Mouse (Mus musculus): ENCODE measurements around the gene Tnfaip8l3.
"Not testable (repeated sequence)": the region's sequence is repeated elsewhere in the genome, so short reads cannot be mapped to it uniquely, and the experiment has no call there.

The Tnfaip8l3 gene

DNA sequence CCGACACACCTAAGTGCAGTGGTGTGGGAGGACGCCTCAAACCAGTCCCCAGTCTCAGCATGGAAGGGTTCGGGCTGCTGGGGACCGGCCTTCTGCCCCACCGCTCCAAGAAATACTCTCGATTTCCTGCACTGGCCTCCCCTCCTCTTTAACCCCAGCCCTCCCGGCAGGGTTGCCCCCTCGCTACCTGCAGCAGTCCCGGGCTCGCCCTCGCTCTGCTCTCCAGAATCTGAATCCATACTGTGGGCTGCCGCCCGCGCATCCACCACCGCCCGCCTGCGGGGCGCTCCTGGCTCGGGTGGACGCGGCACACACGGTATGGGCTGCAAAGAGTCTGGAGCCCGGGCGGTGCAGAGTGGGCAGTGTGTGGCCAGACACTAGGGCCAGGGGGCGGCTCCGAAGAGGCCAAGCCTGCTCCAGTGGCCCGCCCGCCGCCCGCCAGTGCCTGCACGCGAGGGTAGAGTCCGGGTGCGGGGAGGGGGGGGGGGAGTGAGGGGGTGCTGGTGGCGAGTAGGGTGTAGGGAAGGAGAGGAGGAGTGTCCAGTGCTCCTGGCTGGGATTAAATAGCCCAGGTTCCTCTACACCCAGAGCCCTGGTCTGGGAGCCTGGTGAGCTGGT lies at the start of gene Tnfaip8l3:
Gene Tnfaip8l3, minus strand, starts transcription at position 357 of the 618 bp plus-strand sequence.
- DNase-seq (ENCODE audit: low spot score in 2 of 2): no peak

DNA sequence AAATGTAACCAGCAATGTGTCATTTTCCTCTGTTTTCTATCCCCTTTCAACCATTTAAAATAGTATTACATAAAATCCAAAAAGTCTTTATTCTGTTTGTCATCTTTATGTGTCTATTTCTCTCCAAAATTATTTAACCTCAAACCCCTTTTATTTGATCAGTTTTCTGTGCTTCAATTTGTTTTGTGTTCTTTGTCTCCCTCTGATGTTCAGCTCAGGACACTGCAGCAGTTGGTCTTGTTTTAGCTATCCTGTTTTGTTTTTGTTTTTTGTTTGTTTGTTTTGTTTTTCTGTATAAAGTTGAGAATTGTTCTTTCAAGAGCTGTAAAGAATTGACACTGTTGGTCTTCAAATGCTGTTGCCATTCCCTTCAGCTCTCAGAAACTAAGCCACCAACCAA lies 44.5 kb upstream of the Tnfaip8l3 start:
- no peak for DNase-seq (ENCODE audit: low spot score in 2 of 2)

DNA sequence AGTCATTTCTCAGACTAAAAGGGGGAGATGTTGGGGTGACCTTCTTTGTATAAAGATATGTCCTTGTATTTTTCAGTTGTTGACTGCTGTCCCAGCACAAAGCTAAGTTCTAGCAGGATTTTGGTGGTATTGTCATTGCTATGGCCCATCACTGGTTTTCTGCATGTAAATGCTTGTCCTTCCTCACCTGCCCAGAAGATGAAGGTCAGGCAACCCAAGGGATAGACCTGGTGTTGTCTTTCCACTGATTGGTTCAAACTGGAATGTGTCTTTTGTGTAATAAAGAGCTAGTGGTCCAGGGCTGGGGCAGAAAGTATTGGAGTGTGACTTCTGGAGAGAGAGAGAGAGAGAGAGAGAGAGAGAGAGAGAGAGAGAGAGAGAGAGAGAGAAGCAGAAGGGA lies 30.4 kb upstream of the Tnfaip8l3 start:
- no peak for DNase-seq (ENCODE audit: low spot score in 2 of 2)

DNA sequence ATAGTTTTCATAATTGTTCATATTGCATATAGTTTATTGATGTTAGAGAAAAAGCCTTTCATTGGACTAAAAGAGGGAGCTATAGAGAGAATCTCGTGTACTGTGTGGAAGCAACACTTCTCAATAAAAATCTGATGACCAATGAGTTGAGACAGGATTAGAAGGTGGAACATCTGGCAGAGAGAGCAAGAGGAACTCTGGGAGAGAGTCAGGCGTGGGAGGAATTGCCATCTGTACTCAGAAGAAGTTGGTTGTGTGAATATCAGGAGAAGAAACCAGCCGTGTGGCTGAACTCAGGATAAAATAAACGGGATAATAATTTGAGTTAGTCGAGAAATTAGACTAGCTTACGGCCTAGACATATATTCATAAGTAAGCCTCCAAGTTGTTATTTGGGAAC lies 28.9 kb upstream of the Tnfaip8l3 start:
- DNase-seq (ENCODE audit: low spot score in 2 of 2): no peak

DNA sequence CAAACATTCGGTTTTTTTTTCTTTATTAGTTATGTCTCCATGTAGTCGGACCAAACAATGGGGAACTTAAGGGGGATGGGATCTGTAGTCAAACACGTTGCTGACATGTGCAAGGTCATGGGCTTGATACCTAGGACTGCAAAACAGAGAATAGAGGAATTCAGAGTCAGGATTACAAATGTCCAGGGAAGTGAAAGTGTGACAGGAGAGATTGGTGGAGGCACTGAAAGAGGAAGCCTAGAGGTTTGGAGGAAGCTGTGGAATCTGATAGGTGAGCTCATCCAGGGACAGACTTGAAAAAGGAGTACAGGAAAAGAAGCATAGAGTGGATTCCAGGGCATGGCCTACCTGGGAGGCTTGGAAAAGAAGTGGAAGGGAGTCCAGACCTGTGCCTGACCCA lies 16.1 kb upstream of the Tnfaip8l3 start:
- DNase-seq (ENCODE audit: low spot score in 2 of 2): no peak

DNA sequence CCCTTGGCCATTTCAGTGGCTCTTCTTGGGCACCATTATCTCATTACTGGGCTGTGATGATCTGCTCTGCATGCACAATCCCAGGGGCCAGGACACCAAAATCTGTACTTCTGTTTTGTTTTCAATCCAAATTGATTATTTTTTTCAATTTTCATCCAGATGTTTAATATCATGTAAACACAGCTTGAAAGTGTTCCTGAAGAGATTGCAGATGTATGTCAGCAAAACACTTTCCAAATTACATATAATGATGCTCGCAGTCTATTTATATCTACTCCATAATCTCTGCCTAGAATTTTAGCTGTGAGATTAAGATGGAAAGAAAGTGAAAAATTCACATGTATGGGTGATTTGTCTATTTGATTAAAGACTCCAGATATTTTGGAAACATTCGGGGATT lies 9.6 kb upstream of the Tnfaip8l3 start:
- DNase-seq (ENCODE audit: low spot score in 2 of 2): no peak

DNA sequence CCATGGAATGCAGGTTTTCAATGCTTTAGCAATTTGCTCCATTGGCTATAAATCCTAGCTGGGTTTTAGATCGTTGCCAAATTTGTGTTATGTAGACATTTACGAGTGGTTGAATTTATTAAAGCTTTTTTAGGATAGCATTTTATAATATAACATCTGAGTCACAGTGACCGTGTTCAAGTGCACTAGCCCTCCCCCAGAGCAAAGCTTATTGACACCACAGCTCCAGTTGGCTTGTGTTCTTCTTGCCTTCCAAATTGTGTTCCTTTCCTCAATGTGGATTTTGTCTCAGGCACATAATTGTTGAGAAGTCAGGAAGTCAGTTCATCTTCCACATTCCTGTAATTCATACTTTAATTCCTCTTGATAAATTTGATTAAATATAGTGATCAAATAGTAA lies 6.7 kb upstream of the Tnfaip8l3 start:
- no peak for DNase-seq (ENCODE audit: low spot score in 2 of 2)

DNA sequence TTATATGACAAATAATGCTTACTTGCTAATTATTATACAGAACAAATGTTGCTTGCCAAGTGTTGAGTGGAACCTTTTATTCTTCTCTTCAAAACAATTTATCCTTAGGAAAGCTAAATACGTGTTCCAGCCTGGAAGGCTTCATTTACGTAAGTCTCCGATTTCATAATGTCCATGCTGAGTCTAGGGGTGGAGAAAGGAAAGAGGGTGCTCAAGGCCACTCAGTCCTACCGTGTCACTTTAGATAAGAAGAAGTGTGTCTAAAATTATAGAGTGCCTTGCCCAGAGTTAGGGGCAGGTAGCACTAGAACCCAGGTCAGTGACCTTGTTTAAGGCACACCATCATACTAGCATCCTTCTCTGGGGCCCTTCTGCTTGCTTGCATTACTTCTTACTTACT lies 5.5 kb upstream of the Tnfaip8l3 start:
- DNase-seq (ENCODE audit: low spot score in 2 of 2): no peak

DNA sequence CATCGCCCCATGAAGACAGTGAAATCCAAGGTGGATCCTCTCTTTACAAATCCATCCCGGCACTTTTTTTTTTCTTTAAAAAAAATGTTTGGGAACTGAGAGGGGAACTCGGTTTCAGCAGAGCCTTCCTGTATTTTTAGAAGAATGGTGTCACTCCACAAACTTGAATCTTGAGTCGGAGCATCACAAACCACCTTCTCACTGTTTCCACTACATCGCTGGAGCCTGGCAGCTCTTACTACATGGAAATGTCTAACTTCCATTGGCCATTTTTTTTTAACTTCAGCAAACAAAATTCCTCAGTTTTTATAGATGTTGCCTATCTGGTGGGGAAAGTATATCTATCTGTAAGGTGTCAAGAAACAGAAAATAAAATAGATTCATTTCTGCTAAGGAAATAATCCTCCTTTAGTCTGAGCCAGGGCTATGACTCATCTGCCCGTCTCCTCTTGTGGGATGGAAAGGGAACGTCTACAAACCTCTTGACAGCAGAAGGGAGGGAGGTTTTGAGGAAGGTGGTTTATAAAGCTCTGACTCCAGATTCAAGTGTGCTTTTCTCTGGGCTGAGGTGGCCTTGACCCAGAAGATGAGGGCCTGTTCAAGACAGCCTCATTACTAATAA lies 3.4 kb upstream of the Tnfaip8l3 start:
- DNase-seq (ENCODE audit: low spot score in 2 of 2): no peak

DNA sequence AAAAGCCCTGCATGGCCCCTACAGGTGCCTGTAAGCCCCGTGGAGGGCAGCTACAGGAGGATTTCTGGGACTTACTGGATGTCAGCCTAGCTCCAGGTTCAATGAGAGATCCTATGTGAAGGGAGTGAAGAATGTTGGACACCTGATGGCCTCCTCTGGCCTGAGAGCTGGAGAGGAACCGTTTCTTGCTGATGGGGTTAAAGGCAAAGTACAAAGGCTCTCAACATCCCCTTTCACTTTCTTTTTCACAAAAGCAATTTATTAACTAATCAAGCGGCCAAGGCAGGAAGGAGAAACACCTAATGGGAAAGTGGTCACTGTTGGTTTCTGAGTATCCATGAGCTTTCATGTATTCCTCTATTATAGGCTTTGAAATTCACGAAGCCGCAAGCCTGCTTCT lies 1.0 kb upstream of the Tnfaip8l3 start:
- DNase-seq (ENCODE audit: low spot score in 2 of 2): no peak

DNA sequence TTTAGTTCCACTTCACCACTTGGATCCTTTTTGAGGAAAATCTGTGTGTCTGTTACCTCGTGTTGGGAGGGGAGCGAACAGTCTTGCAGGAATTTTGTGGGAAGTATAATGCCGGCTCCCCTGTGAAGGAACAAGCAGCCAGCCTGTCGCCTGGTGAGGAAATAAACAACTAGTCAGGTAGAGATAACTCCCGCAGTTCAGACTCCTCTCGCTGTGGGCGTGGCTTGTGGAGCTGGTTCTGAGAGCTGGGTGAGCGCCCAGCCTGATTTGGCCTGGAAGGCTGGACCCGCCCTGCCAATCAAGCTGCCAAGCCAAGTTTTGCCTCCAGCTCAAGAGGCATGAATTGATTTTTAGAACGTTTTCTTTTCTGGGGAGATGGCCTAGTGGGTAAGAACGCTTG lies 589 bp upstream of the Tnfaip8l3 start:
- no peak for DNase-seq (ENCODE audit: low spot score in 2 of 2)

DNA sequence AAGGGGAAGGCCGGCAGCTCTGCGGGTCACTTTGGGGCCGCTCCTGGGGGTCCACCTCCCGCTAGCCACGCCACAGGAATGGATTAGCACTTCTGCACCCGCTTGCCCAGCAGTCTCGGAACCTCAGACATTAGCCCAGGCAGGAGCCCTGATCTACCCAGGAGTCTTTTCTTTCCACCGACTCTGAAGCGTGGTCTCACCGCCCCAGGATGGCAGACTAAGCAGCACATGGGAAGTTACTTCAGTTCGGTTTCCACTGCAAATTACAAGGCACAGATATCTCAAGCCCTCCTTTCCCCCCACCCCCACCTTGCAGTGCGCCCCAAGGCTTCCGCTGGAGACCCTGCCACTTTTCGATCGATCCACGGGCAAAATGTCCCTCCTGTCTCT lies 551 bp downstream of the Tnfaip8l3 start:
- DNase-seq (ENCODE audit: low spot score in 2 of 2): no peak

DNA sequence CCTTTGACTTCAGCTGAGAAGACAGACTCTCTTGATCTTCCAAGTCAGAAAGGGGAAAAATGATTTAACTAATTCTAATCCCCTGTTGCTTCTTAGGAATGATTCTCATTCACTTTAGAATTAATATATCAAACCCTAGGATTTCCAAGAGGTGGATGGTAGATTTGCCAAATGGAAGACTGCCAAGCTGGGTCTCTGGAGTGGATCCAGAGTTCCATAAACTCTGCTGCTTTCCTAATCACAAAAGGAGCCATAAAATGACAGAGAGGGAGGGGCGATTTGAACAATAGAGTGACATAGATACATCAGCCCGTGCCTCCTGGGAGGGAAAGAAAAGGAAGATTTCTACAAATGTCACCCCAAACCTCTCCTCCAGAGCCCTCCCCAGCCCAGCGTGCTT lies 3.4 kb downstream of the Tnfaip8l3 start:
- DNase-seq (ENCODE audit: low spot score in 2 of 2): no peak

DNA sequence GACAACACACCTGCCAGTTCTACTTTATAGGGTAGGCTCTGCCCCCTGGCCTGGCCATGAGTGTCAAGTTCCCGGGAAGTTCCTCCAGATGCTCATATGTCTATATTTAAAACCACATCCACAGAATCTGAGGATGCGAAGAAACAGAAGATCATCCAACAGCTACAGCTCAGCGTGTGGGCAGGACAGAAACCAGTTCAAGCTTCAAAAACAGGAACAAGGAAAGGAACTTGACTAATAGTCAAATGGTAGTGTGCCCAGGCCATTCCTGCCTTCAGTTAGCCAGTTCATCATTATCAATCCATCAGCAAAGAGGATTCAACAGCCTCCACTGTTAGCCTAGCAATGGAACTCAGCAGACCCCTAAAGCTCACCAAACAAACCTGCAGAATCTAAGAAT lies 4.5 kb downstream of the Tnfaip8l3 start:
- no peak for DNase-seq (ENCODE audit: low spot score in 2 of 2)

DNA sequence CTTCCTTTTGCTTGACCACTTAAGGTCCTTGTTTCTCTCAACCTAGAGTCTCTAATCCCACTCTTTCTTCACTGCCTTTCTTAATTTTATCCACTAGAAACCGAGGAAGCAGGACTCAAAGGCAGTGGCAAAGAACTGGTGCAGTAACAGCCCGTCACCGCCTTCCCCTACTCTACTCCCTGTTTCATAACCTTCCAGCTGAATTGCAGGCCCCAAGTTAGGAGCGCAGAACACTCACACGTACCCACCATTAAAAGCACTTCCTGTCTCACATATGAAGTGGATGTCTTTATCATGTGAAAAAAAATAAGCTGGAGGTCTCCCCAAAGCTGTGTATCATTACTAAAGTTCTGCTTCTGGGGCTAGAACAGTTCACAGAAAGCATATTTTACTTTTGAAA lies 6.5 kb downstream of the Tnfaip8l3 start:
- no peak for DNase-seq (ENCODE audit: low spot score in 2 of 2)

DNA sequence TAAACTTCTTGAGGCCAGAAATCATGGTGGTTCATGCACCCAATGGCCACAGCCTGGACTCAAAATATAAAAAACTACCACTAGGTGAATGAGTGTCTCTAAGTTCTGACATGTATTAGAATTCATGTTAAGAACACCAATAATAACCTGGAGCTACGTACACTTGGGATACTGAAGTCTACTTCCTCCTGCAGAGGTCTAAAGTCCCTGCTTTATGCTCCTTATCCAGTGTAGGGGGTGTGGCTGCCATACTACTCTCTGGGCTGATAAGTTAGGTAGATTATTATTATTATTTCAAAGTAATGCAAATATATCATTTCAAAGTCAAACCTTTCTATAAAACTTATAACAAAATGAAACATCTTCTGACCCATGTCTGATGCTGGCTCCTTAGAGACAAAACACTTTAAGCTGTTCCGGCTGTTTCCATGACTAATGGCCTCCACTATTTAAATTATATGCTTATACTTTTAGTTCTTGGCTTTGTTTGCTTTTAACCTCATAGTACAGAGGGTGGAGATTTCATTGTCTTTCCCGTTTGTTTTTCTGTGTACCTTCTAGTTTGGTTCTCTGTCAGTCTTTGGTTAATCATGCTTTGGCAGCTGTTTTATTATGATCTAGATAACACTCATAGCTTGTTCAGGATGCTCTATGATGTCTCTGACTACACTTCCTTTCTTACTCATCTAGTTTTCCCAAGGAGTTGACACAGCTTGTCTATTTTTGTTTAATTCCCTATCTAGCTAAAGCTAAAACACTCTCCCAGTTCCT lies 16.7 kb downstream of the Tnfaip8l3 start:
- no peak for DNase-seq (ENCODE audit: low spot score in 2 of 2)

DNA sequence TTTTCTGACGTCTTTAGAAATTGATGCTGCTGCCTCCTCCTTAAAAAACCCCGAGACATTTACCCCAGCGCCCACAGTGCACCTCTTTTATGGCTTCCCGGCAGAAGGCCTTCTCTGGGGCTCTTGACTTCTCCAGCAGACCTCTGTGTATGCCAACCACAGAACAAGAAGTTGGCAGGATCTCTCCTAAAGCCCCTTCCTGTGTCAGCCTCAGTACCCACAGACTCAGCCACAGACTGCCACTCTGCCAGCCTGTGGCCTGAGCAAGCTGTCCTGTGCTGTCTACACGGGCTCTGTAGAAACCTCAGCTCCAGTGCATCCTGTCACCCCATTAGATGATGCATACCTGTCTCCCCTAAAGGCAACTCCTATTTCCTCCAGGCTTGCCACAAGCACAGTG lies 19.2 kb downstream of the Tnfaip8l3 start:
- no peak for DNase-seq (ENCODE audit: low spot score in 2 of 2)

DNA sequence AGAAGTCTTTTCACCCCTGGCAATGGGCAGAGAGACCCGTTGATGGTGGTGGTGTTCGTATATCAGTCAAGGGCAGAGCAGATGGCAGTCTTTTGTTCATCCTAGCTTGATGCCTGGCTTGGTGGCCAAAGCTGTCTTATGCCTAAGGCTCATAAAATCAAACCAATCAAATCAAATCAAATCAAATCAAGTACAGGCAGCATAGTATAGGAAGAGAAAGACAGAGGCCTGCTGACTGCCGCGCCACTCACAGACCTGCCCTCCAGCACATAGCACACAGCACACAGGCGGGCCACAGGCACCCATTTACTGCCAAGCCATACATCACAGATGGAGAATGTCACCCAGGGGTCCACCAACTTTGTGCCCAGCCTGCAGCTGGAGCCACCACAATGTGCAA lies 25.1 kb downstream of the Tnfaip8l3 start:
- no peak for DNase-seq (ENCODE audit: low spot score in 2 of 2)

DNA sequence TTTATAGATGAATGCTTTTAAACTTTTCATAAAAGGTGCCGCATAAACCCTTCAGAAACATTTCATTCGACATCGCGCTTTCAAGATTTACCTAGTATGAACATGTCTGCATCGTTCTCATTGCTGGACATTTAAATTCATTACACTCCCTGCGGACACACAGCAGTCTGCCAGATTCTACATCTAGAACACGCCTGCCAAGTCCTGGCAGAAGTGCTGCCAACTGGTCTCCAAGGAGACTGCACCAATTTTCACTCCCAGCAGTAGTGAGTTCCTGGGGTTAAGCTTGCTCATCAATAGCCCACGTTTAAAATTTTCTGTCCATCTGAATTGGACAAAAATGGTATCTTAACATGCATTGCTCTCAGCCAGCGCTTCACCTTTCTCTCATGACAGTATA lies 30.5 kb downstream of the Tnfaip8l3 start:
- no peak for DNase-seq (ENCODE audit: low spot score in 2 of 2)

DNA sequence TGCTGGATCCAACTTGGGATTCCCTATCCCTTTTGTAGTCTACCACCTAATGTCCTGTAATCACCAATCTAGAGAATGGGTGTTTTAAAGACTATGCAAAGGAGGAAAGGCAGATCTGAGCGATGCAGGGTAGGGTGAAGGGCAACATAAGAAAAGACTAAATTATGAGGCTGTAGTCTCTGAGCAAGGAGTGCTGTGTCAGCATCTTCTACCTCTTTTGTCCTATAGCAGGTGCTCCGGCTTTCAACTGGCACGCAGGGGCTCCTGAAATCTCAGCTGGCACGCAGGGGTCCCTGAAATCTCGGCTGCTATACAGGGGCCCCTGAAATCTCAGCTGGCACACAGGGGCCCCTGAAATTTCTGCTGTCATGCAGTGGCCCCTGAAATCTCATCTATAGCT lies 33.5 kb downstream of the Tnfaip8l3 start:
- DNase-seq (ENCODE audit: low spot score in 2 of 2): no peak

DNA sequence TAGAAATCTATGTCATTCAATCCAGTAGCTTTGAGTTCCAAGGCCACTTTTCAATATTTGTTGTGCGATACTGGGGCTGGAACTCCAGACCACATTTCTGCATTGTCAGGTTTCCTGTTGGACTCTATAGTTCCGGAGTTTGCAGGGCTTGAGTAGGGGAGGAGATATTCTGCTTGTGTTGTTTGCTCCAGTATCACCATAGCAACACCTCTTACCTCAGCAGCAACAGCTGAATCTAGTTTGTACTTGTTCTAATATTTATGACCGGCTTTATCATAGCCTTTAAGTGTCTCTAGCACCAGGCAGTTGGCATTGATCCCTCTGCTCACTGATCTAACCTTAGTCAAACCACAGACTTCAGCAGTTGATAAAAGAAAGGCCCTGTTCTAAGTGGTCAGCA lies 45.4 kb downstream of the Tnfaip8l3 start:
- DNase-seq (ENCODE audit: low spot score in 2 of 2): no peak

DNA sequence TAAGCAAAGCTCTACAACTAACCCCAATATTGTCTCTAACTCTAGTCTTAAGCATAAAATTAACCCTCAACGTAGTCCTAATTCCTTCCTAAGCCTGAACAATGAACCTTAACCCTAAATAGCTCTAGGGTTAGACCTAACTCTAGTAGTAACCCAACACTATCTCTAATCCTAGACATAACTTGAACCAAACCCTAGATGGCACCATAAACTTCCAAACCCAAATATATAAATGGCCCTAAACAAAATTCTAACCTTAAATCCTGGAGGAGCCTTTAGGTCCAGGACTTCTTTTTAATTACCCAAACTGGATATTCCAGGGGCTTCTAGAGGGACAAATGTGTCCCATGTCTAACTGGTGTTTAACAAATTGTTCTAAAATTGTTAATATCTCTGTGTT lies 73.7 kb downstream of the Tnfaip8l3 start:
- no peak for DNase-seq (ENCODE audit: low spot score in 2 of 2)

DNA sequence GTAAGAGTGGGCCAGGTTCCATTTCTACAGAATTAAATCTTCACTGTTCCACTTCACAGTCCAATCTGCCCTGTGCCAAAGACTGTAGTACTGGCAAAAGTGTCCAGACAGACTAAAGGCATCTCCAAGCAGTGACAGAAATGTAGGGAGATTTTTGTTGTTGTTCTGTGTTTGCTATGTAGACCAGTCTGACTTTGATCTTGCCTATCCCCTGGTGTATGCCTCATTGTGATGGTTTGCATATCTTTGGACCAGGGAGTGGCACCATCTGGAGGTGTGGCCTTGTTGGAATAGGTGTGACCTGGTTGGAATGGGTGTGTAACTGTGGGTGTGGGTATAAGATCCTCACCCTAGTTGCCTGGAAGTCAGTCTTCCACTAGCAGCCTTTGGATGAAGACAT lies 75.6 kb downstream of the Tnfaip8l3 start:
- not testable (repeated sequence) for DNase-seq (ENCODE audit: low spot score in 2 of 2)

Measured in spleen, postnatal 14 days (tissue).